Mouse (Mus musculus) forebrain, embryonic 10.5 days (tissue): ENCODE data around the gene Eef2kmt. TPM values are rescaled to one million over a fixed set of nuclear protein-coding genes. Genes with fewer than 3 reads are reported as not detected.

Experiments
- DNase-seq: peaks from one replicate; pipeline ENCODE4 v3.0.0-alpha.2; 2017; ENCODE audit warnings: low spot score; ENCODE audit errors: extremely low spot score
- H3K27ac ChIP-seq: fragments of 300-500 bp; sonication (generic); 2 replicates; pipeline ENCODE4 v1.5.1; 2016; ENCODE audit warnings: mild to moderate bottlenecking
- H3K27me3 ChIP-seq: fragments of 300-500 bp; sonication (generic); 2 replicates; pipeline ENCODE4 v1.6.1; 2016; ENCODE audit warnings: mild to moderate bottlenecking; ENCODE audit not compliant: poor library complexity, severe bottlenecking
- H3K36me3 ChIP-seq: fragments of 300-500 bp; sonication (generic); replicated peaks from 2 replicates; pipeline ENCODE4 v1.6.1; 2016; ENCODE audit warnings: mild to moderate bottlenecking, moderate library complexity
- H3K4me1 ChIP-seq: fragments of 300-500 bp; sonication (generic); 2 replicates; pipeline ENCODE4 v1.6.1; 2016
- H3K4me3 ChIP-seq: fragments of 300-500 bp; sonication (generic); 2 replicates; pipeline ENCODE4 v1.5.1; 2016; ENCODE audit warnings: mild to moderate bottlenecking, moderate library complexity
- H3K9me3 ChIP-seq: fragments of 300-500 bp; sonication (generic); 2 replicates; pipeline ENCODE4 v1.6.1; 2016; ENCODE audit warnings: mild to moderate bottlenecking, moderate library complexity
- WGBS: fragments of 180-500 bp; shearing (Covaris S2); methylation state at CpG from one replicate; pipeline ENCODE4 v1.1.7; 2016; 5-methylcytosine and 5-hydroxymethylcytosine counted together
- microRNA-seq: library from miRNA; unstranded; fragments of <30 nt; microRNA quantifications from one replicate; pipeline ENCODE4, GENCODE M21; 2017
- polyA plus RNA-seq: library from polyadenylated mRNA; unstranded; fragments of >200 nt; fragmentation: Nextera tagmentation; extraction: Ambion mirVana; gene quantifications from 2 replicates; pipeline ENCODE4 v1.2.1, GENCODE M21; 2016

Eef2kmt gene
- polyA plus RNA-seq, 1 experiment from 2014 or later, result 22.0 TPM

- WGBS, result 87% methylated on average over 2 of the region's 2 CpGs
- no peaks in the 10 kb centered on the region for H3K4me1 ChIP-seq
These were observed 41.7 kb downstream of the Eef2kmt start for GRCm38 (mm10) chr16:5214126-5214525.

GRCm38 (mm10) chr16:5212150-5212549, 43.6 kb downstream of the Eef2kmt start:
- H3K4me3 ChIP-seq, result no peak overlapping the region
- H3K4me1 ChIP-seq, result no peaks in the 10 kb centered on the region
- H3K9me3 ChIP-seq, result no peaks in the 10 kb centered on the region
- 83% methylated on average over 3 of the region's 3 CpGs for WGBS
- no peak for DNase-seq
- no peaks in the 10 kb centered on the region for H3K27me3 ChIP-seq
- H3K27ac ChIP-seq, result no peak overlapping the region
- no peaks in the 10 kb centered on the region for H3K36me3 ChIP-seq

More at GRCm38 (mm10) chr16:5214126-5214525, 41.7 kb downstream of the Eef2kmt start:
- no peaks in the 10 kb centered on the region for H3K36me3 ChIP-seq
- no peak overlapping the region for H3K27ac ChIP-seq
- no peak overlapping the region for H3K4me3 ChIP-seq
- H3K9me3 ChIP-seq, result no peaks in the 10 kb centered on the region
- H3K27me3 ChIP-seq, result no peaks in the 10 kb centered on the region
- DNase-seq, result no peak

DNA sequence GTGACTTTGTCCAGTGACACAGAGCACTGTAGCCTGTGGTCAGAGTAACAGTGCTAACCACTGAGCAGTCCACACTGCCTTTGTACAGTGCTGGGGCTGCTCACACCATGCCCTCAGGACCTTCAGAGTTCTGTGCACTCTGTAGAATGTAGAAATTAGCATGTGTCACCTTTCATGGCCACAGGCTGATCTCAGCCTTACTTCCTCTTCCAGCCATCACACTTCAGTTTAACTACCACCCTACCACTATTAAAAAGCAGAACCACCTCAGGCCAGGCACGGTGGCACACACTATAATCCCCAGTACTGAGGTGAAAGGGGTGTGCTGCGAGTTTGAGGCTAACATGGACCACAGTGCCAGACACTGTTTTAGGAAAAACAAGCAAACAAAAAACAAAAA, 45.4 kb downstream of the Eef2kmt start:
- Histone ChIP-seq H3K27me3 (peaks cover 5% of the 10 kb centered on the region; the same call in 1 of the 2 replicates), H3K36me3 (no peaks in the 10 kb centered on the region), H3K4me1 (no peaks in the 10 kb centered on the region), H3K9me3 (no peaks in the 10 kb centered on the region), H3K27ac (no peak overlapping the region), H3K4me3 (no peak overlapping the region)
- 79% methylated on average over 2 of the region's 2 CpGs for WGBS
- no peak for DNase-seq

DNA sequence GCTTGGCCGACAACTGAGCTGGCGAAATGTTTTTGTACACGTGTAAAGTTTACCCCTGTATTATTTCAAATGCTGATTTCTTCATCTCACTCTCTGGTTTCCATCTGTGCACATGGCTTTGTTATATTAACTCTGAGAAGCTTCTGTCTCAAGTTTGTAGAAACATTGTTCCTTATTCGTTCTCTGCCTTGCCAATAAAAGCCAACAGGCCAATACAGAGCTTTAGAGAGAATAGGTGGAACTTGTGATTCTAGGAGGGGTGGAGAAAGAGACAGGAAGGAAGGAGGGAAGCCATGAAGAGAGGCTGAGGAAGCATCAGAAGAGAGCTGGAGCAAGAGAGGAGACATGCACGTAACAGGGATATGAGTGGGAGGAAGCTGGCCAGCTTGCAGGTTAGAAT, 49.7 kb downstream of the Eef2kmt start:
- no peak overlapping the region for H3K4me3 ChIP-seq
- 81% methylated on average over 5 of the region's 5 CpGs for WGBS
- H3K36me3 ChIP-seq, result no peaks in the 10 kb centered on the region
- peaks cover 15% of the 10 kb centered on the region for H3K4me1 ChIP-seq
- H3K27ac ChIP-seq, result no peak overlapping the region
- DNase-seq, result no peak
- peaks cover 9% of the 10 kb centered on the region; the same call in 1 of the 2 replicates for H3K27me3 ChIP-seq
- no peaks in the 10 kb centered on the region for H3K9me3 ChIP-seq

DNA sequence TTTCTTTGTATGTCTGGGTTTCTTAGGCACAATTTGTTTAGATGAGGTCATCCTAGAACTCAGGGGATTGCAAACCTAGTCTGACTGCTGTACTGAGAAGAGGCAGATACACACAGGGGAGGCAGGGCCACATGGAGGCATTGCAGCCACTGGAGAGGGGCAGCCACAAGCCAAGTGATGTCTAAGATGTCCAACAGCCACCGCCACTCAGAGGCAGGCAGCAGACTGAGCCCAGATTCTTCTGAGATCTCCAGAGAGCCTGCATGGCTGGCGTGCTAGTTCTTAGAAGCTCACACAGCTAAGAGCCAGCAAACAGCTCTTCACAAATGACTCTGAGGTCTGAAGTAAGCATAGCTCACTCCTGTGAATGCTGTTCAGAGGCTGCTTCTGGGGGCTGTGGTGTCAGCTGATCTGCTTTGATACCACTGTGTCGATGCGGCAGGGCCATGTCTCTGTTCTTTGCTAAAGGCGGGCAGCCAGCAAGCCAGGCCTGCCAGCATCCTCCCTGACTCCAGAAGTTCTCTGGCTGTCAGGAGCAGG, 50.3 kb downstream of the Eef2kmt start:
- Histone ChIP-seq H3K36me3 (no peaks in the 10 kb centered on the region), H3K4me3 (no peak overlapping the region), H3K4me1 (peaks cover 15% of the 10 kb centered on the region), H3K9me3 (no peaks in the 10 kb centered on the region), H3K27ac (no peak overlapping the region), H3K27me3 (peaks cover 9% of the 10 kb centered on the region; the same call in 1 of the 2 replicates)
- 90% methylated on average over 5 of the region's 5 CpGs for WGBS
- no peak for DNase-seq

DNA sequence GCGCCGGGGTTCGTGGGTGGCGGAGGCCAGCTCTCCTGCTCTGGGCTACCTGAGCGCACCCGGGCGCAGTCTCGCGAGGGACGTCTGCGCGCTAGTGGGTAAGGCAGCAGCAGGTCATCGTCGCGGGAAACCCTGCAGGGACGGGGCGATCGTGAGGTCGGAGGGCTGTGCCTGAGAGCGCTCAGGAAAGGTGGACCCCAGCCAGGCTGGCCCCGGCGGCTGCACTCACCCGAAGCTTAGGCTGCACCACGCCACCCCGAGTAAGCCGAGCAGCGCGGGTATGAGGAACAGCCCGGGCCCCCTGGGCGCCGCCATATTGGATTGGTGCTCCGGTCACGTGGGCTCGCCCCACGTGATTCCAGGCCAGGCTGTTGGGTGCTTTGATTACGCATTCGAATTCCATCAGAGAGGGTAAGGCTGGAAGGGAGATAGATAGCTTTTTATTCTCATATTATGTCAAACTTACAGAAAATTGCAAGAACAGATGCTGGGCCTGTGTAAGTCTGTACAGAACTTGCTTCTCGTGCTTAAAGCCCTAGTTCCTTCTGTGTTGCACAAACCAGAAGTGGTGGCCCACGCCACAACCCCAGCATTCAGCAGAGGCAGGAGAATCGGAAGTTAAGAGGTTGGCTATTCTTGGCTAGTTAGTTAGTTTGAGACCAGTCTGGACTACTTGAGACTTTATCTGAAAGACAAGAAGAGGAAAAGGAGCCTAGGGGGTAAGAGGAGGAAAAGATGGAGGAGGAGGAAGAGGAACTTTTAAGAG, 51.9 kb downstream of the Eef2kmt start, which contains the start of gene Nagpa:
Gene Nagpa (minus strand): TSS at position 345 of the 766 bp plus-strand sequence.
- Histone ChIP-seq H3K4me3 (peak within 1 kb of the TSS; percentile 90), H3K4me1 (peaks cover 15% of the 10 kb centered on the region), H3K9me3 (no peaks in the 10 kb centered on the region), H3K36me3 (peaks cover 4% of the 10 kb centered on the region; the same call in 1 of the 2 replicates), H3K27me3 (peaks cover 9% of the 10 kb centered on the region; the same call in 1 of the 2 replicates), H3K27ac (peak within 1 kb of the TSS; percentile 81)
- WGBS, result 4% methylated on average over 40 of the region's 40 CpGs
- DNase-seq, result peak; percentile 85

DNA sequence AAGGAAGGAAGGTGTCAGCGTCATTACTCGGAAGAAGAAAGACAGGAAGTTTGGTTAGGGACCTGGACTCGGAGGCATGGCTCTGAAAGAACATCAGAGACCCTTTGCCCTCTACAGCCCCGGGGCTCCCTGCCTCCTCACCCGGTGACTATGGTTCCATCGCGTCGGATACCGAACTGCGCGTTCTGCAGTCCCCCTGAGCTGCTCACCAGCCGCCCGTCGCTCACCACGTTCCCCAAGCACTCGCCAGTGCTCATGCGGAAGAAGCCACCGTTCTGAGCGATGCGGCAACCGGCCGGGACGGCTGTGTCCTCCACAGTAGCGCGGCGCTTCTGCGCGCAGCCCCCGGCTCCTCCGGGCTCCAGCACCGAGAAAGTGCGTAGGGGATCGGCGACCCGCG, 52.6 kb downstream of the Eef2kmt start:
- H3K27me3 ChIP-seq, result peaks cover 9% of the 10 kb centered on the region; the same call in 1 of the 2 replicates
- DNase-seq, result peak; percentile 18
- peaks cover 15% of the 10 kb centered on the region for H3K4me1 ChIP-seq
- H3K27ac ChIP-seq, result peak overlapping the region; percentile 81
- H3K36me3 ChIP-seq, result peaks cover 10% of the 10 kb centered on the region; the same call in 1 of the 2 replicates
- no peaks in the 10 kb centered on the region for H3K9me3 ChIP-seq
- WGBS, result 2% methylated on average over 36 of the region's 36 CpGs
- H3K4me3 ChIP-seq, result peak overlapping the region; percentile 90

GRCm38 (mm10) chr16:5202681-5203080, 53.1 kb downstream of the Eef2kmt start:
- WGBS, result 8% methylated on average over 4 of the region's 4 CpGs
- H3K27ac ChIP-seq, result no peak overlapping the region
- no peaks in the 10 kb centered on the region for H3K9me3 ChIP-seq
- H3K27me3 ChIP-seq, result peaks cover 9% of the 10 kb centered on the region; the same call in 1 of the 2 replicates
- H3K4me3 ChIP-seq, result peak overlapping the region; percentile 90
- peak; percentile 36 for DNase-seq
- H3K4me1 ChIP-seq, result peaks cover 15% of the 10 kb centered on the region
- peaks cover 10% of the 10 kb centered on the region; the same call in 1 of the 2 replicates for H3K36me3 ChIP-seq

- peak; percentile 49 for DNase-seq
- Histone ChIP-seq H3K36me3 (peaks cover 13% of the 10 kb centered on the region; the same call in 1 of the 2 replicates), H3K4me3 (no peak overlapping the region), H3K9me3 (no peaks in the 10 kb centered on the region), H3K27ac (no peak overlapping the region), H3K4me1 (no peaks in the 10 kb centered on the region), H3K27me3 (no peaks in the 10 kb centered on the region)
- WGBS, result 30% methylated on average over 6 of the region's 6 CpGs
These were observed 60.7 kb downstream of the Eef2kmt start for GRCm38 (mm10) chr16:5195080-5195479.

Small RNA genes within 50 kb of the gene (microRNA-seq; reads per million reads assigned to microRNA genes)
- not detected for gene Gm23689
- gene Gm26095, result not detected
- gene Mir6364, result not detected

Other genes starting within 250 kb of the Eef2kmt start
- gene Smim22, start 248.7 kb downstream of the Eef2kmt start, polyA plus RNA-seq, result 1.7 and 2.5 TPM in 2 replicates
- 60.1 and 61.8 TPM in 2 replicates for gene Rogdi, start 242.4 kb downstream of the Eef2kmt start, polyA plus RNA-seq
- gene Glyr1, start 206.1 kb downstream of the Eef2kmt start, polyA plus RNA-seq, result 216 and 223 TPM in 2 replicates
- gene Ubn1, start 205.9 kb downstream of the Eef2kmt start, polyA plus RNA-seq, result 16.1 and 17.1 TPM in 2 replicates
- 0.81 and 0.95 TPM in 2 replicates for gene Ppl, start 123.6 kb downstream of the Eef2kmt start, polyA plus RNA-seq
- gene Sec14l5, start 108.9 kb downstream of the Eef2kmt start, polyA plus RNA-seq, result 0.09 and 0.14 TPM in 2 replicates
- 15.8 and 17.8 TPM in 2 replicates for gene Nagpa, start 52.0 kb downstream of the Eef2kmt start, polyA plus RNA-seq
- gene AU021092, start 33.7 kb downstream of the Eef2kmt start, polyA plus RNA-seq, result 1.0 and 1.3 TPM in 2 replicates
- 24.7 and 26.5 TPM in 2 replicates for gene Alg1, start 22.4 kb downstream of the Eef2kmt start, polyA plus RNA-seq